Comparison of ENCODE assay signal across 12 mouse cellular contexts in the genomic region with DNA sequence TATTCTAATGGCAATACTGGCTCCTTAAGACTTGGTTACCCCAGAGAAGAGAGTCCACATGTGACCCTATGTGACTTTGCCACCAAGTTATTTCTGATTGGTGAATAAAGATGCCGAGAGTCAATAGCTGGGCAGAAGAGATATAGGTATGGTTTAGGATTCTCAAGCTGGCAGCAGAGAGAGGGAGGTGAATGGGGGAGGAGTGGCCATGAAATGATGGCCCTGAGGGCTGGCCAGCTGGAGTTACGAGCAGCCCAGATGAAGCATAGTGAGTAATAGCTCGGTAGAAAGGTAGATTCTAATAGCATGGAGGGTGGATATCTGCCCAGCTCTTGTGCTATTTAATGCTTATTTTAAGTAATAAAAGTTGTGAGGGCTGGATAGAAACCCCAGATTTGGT. TPM values are rescaled to one million over a fixed set of nuclear protein-coding genes. Genes with fewer than 3 reads are reported as not detected.
A peak's percentile ranks its signal among the peaks of the same experiment; 100 is the strongest.
DNase-seq lines count a peak whose midpoint lies in the region.
"Had no signal": no experiment of that assay in that cellular context is flagged by ENCODE, and none has a peak within 500 bp of the region (broad histone marks: within the 10 kb centered on the region; RNA-seq: fewer than 3 reads in every experiment).

No protein-coding gene starts in this region.

- DNase-seq in adrenal gland, adult 2 months = peak; percentile 45
- no peak for DNase-seq in adrenal gland, postnatal 10 days
- DNase-seq: adrenal gland, adult 8-10 months; adrenal gland, postnatal 14 days; adrenal gland, postnatal 25 days; B cell, adult 2 months; cerebellum, adult 11 months; cerebellum, adult 11-12 months; cerebellum, adult 18-20 months; cerebellum, adult 2 months; cerebellum, adult 8-10 months; cerebellum, adult 9-10 months had no signal

RNA-seq across cellular contexts. Expression of gene Camk1, which starts 9.0 kb away (rescaled TPM):
- total RNA-seq in adrenal gland, adult 2 months (2021) = 10 to 100 TPM; 49.0 to 58.3 TPM
- 56.7 and 69.9 TPM in 2 replicates for polyA plus RNA-seq in adrenal gland, adult 2 months (2012; rRNA removed)
- 10 to 100 TPM; 47.1 to 50.3 TPM for total RNA-seq in adrenal gland, postnatal 10 days (2021)

RNA-seq across cellular contexts. Expression of gene Tada3, which starts 24.9 kb away (rescaled TPM):
- total RNA-seq in adrenal gland, adult 2 months (2021) = 10 to 100 TPM; 35.1 to 47.0 TPM
- 32.4 and 34.5 TPM in 2 replicates for polyA plus RNA-seq in adrenal gland, adult 2 months (2012; rRNA removed)
- 10 to 100 TPM; 30.5 to 37.1 TPM for total RNA-seq in adrenal gland, postnatal 10 days (2021)

RNA-seq across cellular contexts. Expression of gene Arpc4, which starts 25.1 kb away (rescaled TPM):
- 100 to 1,000 TPM; 175 to 211 TPM for total RNA-seq in adrenal gland, adult 2 months (2021)
- polyA plus RNA-seq in adrenal gland, adult 2 months (2012; rRNA removed) = 61.0 and 62.3 TPM in 2 replicates
- total RNA-seq in adrenal gland, postnatal 10 days (2021) = 100 to 1,000 TPM; 181 to 183 TPM

RNA-seq across cellular contexts. Expression of gene Ogg1, which starts 26.0 kb away (rescaled TPM):
- total RNA-seq in adrenal gland, adult 2 months (2021) = 10 to 100 TPM; 10.5 to 16.4 TPM
- 22.0 and 22.3 TPM in 2 replicates for polyA plus RNA-seq in adrenal gland, adult 2 months (2012; rRNA removed)
- 10 to 100 TPM; 11.9 to 12.0 TPM for total RNA-seq in adrenal gland, postnatal 10 days (2021)

RNA-seq across cellular contexts. Expression of gene Ttll3, which starts 36.2 kb away (rescaled TPM):
- total RNA-seq in adrenal gland, adult 2 months (2021) = 1 to 10 TPM; 2.1 to 3.5 TPM
- 5.8 and 7.0 TPM in 2 replicates for polyA plus RNA-seq in adrenal gland, adult 2 months (2012; rRNA removed)
- 1 to 10 TPM; 1.8 to 4.3 TPM for total RNA-seq in adrenal gland, postnatal 10 days (2021)
